Mouse (Mus musculus): ENCODE measurements at regions not wholly inside any gene's neighbourhood (a gene's known extent, or its start where the extent isn't known, plus 50 kb on each side); places are given as distances from the start of the nearest gene placed in this dataset.

- no peak for DNase-seq (ENCODE audit: low spot score in 2 of 2)
These were observed 215.6 kb upstream of the Tll1 start for GRCm38 (mm10) chr8:64421502-64422199.

- DNase-seq (ENCODE audit: low spot score in 2 of 2) = no peak
These were observed 206.6 kb upstream of the Tll1 start for GRCm38 (mm10) chr8:64412488-64413188.

- no peak for DNase-seq (ENCODE audit: low spot score in 2 of 2)
These were observed 200.9 kb upstream of the Tll1 start for GRCm38 (mm10) chr8:64406775-64407490.

GRCm38 (mm10) chr8:64399554-64399953 lies 193.5 kb upstream of the Tll1 start:
- no peak for DNase-seq (ENCODE audit: low spot score in 2 of 2)

GRCm38 (mm10) chr8:64397876-64398275 lies 191.8 kb upstream of the Tll1 start:
- DNase-seq (ENCODE audit: low spot score in 2 of 2) = no peak

- DNase-seq (ENCODE audit: low spot score in 2 of 2) = no peak
These were observed 189.7 kb upstream of the Tll1 start for GRCm38 (mm10) chr8:64395816-64396215.

- DNase-seq (ENCODE audit: low spot score in 2 of 2) = no peak
These were observed 183.4 kb upstream of the Tll1 start for GRCm38 (mm10) chr8:64389488-64389887.

GRCm38 (mm10) chr8:64388299-64388698 lies 182.2 kb upstream of the Tll1 start:
- no peak for DNase-seq (ENCODE audit: low spot score in 2 of 2)

GRCm38 (mm10) chr8:64379732-64380349 lies 173.8 kb upstream of the Tll1 start:
- no peak for DNase-seq (ENCODE audit: low spot score in 2 of 2)

GRCm38 (mm10) chr8:64377830-64378229 lies 171.8 kb upstream of the Tll1 start:
- no peak for DNase-seq (ENCODE audit: low spot score in 2 of 2)

GRCm38 (mm10) chr8:64375509-64375908 lies 169.4 kb upstream of the Tll1 start:
- no peak for DNase-seq (ENCODE audit: low spot score in 2 of 2)

GRCm38 (mm10) chr8:64374980-64375379 lies 168.9 kb upstream of the Tll1 start:
- DNase-seq (ENCODE audit: low spot score in 2 of 2) = no peak

- no peak for DNase-seq (ENCODE audit: low spot score in 2 of 2)
These were observed 163.9 kb upstream of the Tll1 start for GRCm38 (mm10) chr8:64369973-64370372.

- no peak for DNase-seq (ENCODE audit: low spot score in 2 of 2)
These were observed 161.8 kb upstream of the Tll1 start for GRCm38 (mm10) chr8:64367906-64368305.

GRCm38 (mm10) chr8:64366974-64367266 lies 160.8 kb upstream of the Tll1 start:
- DNase-seq (ENCODE audit: low spot score in 2 of 2) = no peak

- no peak for DNase-seq (ENCODE audit: low spot score in 2 of 2)
These were observed 160.3 kb upstream of the Tll1 start for GRCm38 (mm10) chr8:64366226-64366973.

- DNase-seq (ENCODE audit: low spot score in 2 of 2) = no peak
These were observed 151.0 kb upstream of the Tll1 start for GRCm38 (mm10) chr8:64357092-64357491.

GRCm38 (mm10) chr8:64348082-64348646 lies 142.1 kb upstream of the Tll1 start:
- no peak for DNase-seq (ENCODE audit: low spot score in 2 of 2)

GRCm38 (mm10) chr8:64347490-64347889 lies 141.4 kb upstream of the Tll1 start:
- DNase-seq (ENCODE audit: low spot score in 2 of 2) = no peak

GRCm38 (mm10) chr8:64346428-64346827 lies 140.4 kb upstream of the Tll1 start:
- DNase-seq (ENCODE audit: low spot score in 2 of 2) = peak in 1 of 2 experiments; percentile 15

- no peak for DNase-seq (ENCODE audit: low spot score in 2 of 2)
These were observed 138.9 kb upstream of the Tll1 start for GRCm38 (mm10) chr8:64344933-64345332.

Data from frontal cortex, postnatal 14 days (tissue).